Mouse (Mus musculus) activated CD4-positive, CD25-positive, alpha-beta regulatory T cell (primary cell): ENCODE results near the gene Rgs16. TPM values are rescaled to one million over a fixed set of nuclear protein-coding genes. Genes with fewer than 3 reads are reported as not detected.

Source experiments
- polyA plus RNA-seq, 2 experiments: library from polyadenylated mRNA; unstranded; fragments of 100-300 nt; shearing (Covaris generic); gene quantifications; one replicate each; pipeline ENCODE4 v1.2.1; 2017

Rgs16 gene
- polyA plus RNA-seq = 10 to 100 TPM; 17.5 to 31.6 TPM

GRCm38 (mm10) chr1:153740145-153740544, at the start of gene Rgs16:
Rgs16 (plus strand) TSS chr1:153740349.

GRCm38 (mm10) chr1:153749211-153749801, 9.2 kb downstream of the Rgs16 start, which contains the start of gene Rnasel:
Rnasel (plus strand) TSS chr1:153749426.

Other genes starting within 250 kb of the Rgs16 start
- 1 to 10 TPM in 1 of 2 experiments, under 1 TPM in 1; 0.16 to 2.8 TPM for gene Npl, start 190.3 kb upstream of the Rgs16 start, polyA plus RNA-seq
- not detected for gene Rgs8, start 87.3 kb upstream of the Rgs16 start, polyA plus RNA-seq
- 10 to 100 TPM; 24.7 to 25.9 TPM for gene Rnasel, start 9.1 kb downstream of the Rgs16 start, polyA plus RNA-seq
- gene Rgsl1, start 103.8 kb downstream of the Rgs16 start, polyA plus RNA-seq = not detected
- under 1 TPM; 0.12 to 0.15 TPM for gene Teddm1b, start 134.0 kb downstream of the Rgs16 start, polyA plus RNA-seq
- under 1 TPM in 1 of 2 experiments, not detected in 1; 0.59 TPM for gene Teddm1a, start 151.4 kb downstream of the Rgs16 start, polyA plus RNA-seq
- gene Glul, start 159.6 kb downstream of the Rgs16 start, polyA plus RNA-seq = 10 to 100 TPM; 28.4 to 29.7 TPM
- gene Teddm2, start 159.9 kb downstream of the Rgs16 start, polyA plus RNA-seq = under 1 TPM; 0.28 to 0.30 TPM